Mouse (Mus musculus) liver, postnatal 0 days (tissue): ENCODE results near the gene Dsn1. TPM values are rescaled to one million over a fixed set of nuclear protein-coding genes. Genes with fewer than 3 reads are reported as not detected.

ENCODE experiments used
- ATAC-seq: fragments of 200-750 bp; cut with Nextera tagmentation; 2 replicates; pipeline ENCODE4 v1.8.0; 2017; ENCODE audit warnings: mild to moderate bottlenecking, moderate library complexity
- DNase-seq: peaks from one replicate; pipeline ENCODE4 v3.0.0-alpha.2; 2016
- H3K27ac ChIP-seq: fragments of 300-500 bp; sonication (generic); 2 replicates; pipeline ENCODE4 v1.5.1; 2014; ENCODE audit warnings: antibody characterized with exemption, moderate library complexity, mild to moderate bottlenecking, low read depth
- H3K27me3 ChIP-seq: fragments of 300-500 bp; sonication (generic); 2 replicates; pipeline ENCODE4 v1.6.1; 2014; ENCODE audit warnings: low read length, control low read depth, mixed read lengths; ENCODE audit not compliant: insufficient read depth
- H3K36me3 ChIP-seq: fragments of 300-500 bp; sonication (generic); replicated peaks from 2 replicates; pipeline ENCODE4 v1.6.1; 2014; ENCODE audit warnings: mild to moderate bottlenecking, control low read depth, low read length, moderate library complexity, mixed read lengths; ENCODE audit not compliant: insufficient read depth
- H3K4me1 ChIP-seq: fragments of 300-500 bp; sonication (generic); 2 replicates; pipeline ENCODE4 v1.6.1; 2014; ENCODE audit warnings: antibody characterized with exemption, mild to moderate bottlenecking, control low read depth; ENCODE audit not compliant: insufficient read depth
- H3K4me2 ChIP-seq: fragments of 300-500 bp; sonication (generic); 2 replicates; pipeline ENCODE4 v1.6.1; 2014; ENCODE audit warnings: low read depth, mild to moderate bottlenecking, low read length, moderate library complexity, mixed read lengths
- H3K4me3 ChIP-seq: fragments of 300-500 bp; sonication (generic); 2 replicates; pipeline ENCODE4 v1.5.1; 2014; ENCODE audit warnings: low read depth, low read length
- H3K9ac ChIP-seq: fragments of 300-500 bp; sonication (generic); replicated peaks from 2 replicates; pipeline ENCODE4 v1.6.1; 2014; ENCODE audit warnings: mild to moderate bottlenecking, moderate library complexity
- H3K9me3 ChIP-seq: fragments of 300-500 bp; sonication (generic); 2 replicates; pipeline ENCODE4 v1.6.1; 2016; ENCODE audit warnings: mild to moderate bottlenecking, control low read depth, low read length, mixed read lengths
- CTCF ChIP-seq: sonication (generic); IDR thresholded peaks from 2 replicates; pipeline ENCODE4 v1.5.1; 2016; ENCODE audit warnings: antibody characterized with exemption, low read depth
- EP300 ChIP-seq: IDR thresholded peaks from 2 replicates; pipeline ENCODE4 v1.6.1; 2016; ENCODE audit warnings: antibody characterized with exemption, low read depth, mild to moderate bottlenecking
- WGBS: fragments of 180-500 bp; shearing (Covaris S2); extraction: QIAGEN DNeasy Blood & Tissue Kit; methylation state at CpG from one replicate; pipeline ENCODE4 v1.1.7; 2014; ENCODE audit not compliant: insufficient replicate concordance; 5-methylcytosine and 5-hydroxymethylcytosine counted together
- polyA plus RNA-seq: library from polyadenylated mRNA; unstranded; fragments of >200 nt; fragmentation: Nextera tagmentation; extraction: Ambion mirVana; gene quantifications from 2 replicates; pipeline ENCODE4 v1.2.1, GENCODE M21; 2015

Dsn1 gene
- polyA plus RNA-seq, 1 experiment from 2014 or later, result 14.0 TPM

DNA sequence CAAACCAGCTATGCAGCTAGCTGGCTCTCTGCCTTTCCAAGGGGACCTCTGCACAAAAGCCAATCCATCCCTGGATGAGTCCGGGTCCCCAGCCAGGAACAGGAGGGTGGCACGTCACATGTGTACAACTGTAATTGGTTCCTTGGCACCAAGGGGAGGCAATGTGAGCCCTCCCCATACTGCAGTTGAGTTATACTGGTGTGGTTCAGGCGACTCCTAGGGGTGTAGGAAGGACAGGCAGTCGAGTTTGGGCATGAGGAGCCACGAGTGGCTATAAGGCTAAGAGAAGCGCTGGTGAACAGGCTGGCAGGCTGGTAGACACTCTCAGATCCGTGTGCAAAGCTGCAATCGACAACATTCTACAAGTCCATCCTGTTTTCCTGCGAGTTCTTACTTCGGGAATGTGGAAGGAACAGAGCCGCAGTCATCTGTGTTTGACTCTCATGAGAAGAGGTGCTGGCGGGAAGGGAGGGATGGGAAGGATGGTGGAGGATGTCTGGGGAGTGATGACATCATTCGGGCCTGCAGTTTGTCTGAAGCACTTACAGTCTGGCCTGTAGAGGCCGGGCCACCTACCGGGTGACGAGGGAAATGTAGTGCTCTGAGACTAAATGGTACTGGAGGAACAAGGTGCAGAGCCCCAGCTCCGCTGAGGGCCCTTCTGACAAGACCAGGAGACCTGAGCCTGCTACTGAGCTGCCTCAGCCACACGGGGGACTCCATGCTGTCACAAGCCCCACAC is 9.7 kb upstream of the Dsn1 start:
- Histone ChIP-seq H3K9me3 (no peaks in the 10 kb centered on the region), H3K9ac (no peak overlapping the region), H3K4me1 (peaks cover 13% of the 10 kb centered on the region), H3K36me3 (peaks cover 39% of the 10 kb centered on the region), H3K27me3 (no peaks in the 10 kb centered on the region), H3K27ac (no peak overlapping the region), H3K4me3 (no peak overlapping the region), H3K4me2 (0 out of 2 replicates have a peak overlapping the region, but pooled peaks have one; percentile 7)
- ATAC-seq, result peak; percentile 31; the same call in 1 of the 2 replicates
- WGBS, result 78% methylated on average over 18 of the region's 18 CpGs
- no peak for DNase-seq
- TF ChIP-seq EP300 (no peak), CTCF (peak; percentile 44)

DNA sequence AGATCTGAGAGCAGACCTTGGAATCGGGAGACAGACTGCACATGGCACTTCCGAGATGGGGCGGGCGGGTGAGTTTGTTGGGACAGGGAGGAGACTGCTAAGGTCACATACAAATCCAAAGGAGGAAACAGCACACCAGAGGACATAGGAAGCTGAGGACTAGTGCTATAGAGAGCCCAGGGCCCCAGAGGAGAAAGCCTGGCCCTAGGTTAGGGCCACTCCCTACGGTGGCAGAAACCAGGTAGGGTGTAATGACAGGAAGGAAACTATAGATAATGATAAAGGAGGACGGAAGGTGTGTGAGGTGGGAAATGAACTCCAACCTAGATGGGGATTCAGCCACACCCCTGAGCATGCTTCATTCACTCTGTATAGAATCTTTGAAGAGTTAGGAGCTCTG is 5.4 kb upstream of the Dsn1 start:
- WGBS, result 67% methylated on average over 6 of the region's 6 CpGs
- Histone ChIP-seq H3K4me1 (peaks cover 27% of the 10 kb centered on the region), H3K9ac (no peak overlapping the region), H3K4me2 (no peak overlapping the region), H3K27ac (no peak overlapping the region), H3K9me3 (no peaks in the 10 kb centered on the region), H3K36me3 (peaks cover 6% of the 10 kb centered on the region; the same call in 1 of the 2 replicates), H3K27me3 (no peaks in the 10 kb centered on the region), H3K4me3 (no peak overlapping the region)
- no peak for DNase-seq
- ATAC-seq, result no peak
- TF ChIP-seq CTCF (no peak), EP300 (no peak)

DNA sequence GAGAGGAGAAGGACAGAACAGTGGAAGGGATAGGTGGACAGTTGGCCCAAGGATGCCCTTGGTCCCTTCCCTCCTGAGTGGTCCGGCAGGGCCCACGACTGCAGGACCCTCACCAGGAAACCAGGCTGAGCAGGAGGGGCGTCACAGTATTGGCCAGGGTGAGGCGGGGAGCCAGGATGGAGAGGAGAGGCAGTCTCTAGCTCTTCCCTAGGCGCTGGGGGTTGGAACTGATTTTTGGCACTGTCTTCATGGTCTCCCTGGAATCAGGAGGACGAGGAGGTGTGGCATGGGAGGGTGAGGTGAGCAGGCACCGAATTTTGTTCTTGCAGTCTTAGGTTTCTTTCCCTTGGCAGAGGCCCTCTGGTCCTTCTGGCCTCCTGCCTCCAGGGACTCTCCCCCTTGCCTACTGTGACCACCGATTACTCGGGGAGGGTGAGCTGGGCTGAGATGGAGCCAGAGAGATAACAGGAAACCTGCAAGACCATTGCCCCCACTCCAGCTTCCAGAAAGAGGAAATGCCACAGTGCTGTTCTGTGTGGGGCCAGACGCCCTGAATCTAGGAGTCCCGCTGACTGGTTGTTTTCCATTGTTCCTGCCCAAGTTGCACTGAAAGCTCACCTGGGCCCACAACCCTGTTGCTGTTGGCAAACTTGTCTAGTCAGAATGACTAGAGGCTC is 3.8 kb upstream of the Dsn1 start:
- no peaks in the 10 kb centered on the region for H3K36me3 ChIP-seq
- DNase-seq (no peak), ATAC-seq (no peak)
- H3K4me2 ChIP-seq, result peak overlapping the region; percentile 13; the same call in 1 of the 2 replicates
- 37% methylated on average over 11 of the region's 11 CpGs for WGBS
- no peak overlapping the region for H3K27ac ChIP-seq
- TF ChIP-seq EP300 (no peak), CTCF (no peak)
- no peak overlapping the region for H3K9ac ChIP-seq
- no peak overlapping the region for H3K4me3 ChIP-seq
- peaks cover 31% of the 10 kb centered on the region for H3K4me1 ChIP-seq
- no peaks in the 10 kb centered on the region for H3K27me3 ChIP-seq
- no peaks in the 10 kb centered on the region for H3K9me3 ChIP-seq

DNA sequence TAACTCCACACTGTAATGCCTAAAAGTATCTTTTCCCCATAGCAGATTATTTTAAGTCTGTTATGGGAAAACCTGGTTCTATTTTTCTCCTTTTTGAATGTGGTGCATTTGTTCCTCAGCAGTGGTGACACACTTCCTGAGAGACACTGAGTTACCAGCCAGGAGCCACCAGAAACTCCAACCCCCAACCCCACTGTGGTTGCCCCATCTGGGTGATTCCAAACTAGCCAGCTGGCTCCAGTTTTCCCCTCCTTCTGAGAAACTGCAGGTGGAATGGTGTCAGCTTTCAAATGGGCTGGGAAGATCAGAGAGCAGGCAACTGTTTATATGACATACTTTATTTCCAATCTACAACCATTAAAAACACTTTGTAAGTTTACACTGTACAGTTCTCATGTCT is 3.2 kb upstream of the Dsn1 start:
- no peaks in the 10 kb centered on the region for H3K27me3 ChIP-seq
- peaks cover 27% of the 10 kb centered on the region for H3K4me1 ChIP-seq
- H3K4me2 ChIP-seq, result no peak overlapping the region
- no peak for TF ChIP-seq CTCF
- TF ChIP-seq EP300, result no peak
- H3K27ac ChIP-seq, result no peak overlapping the region
- no peaks in the 10 kb centered on the region for H3K9me3 ChIP-seq
- no peak for ATAC-seq
- no peak overlapping the region for H3K4me3 ChIP-seq
- DNase-seq, result no peak
- peaks cover 2% of the 10 kb centered on the region; the same call in 1 of the 2 replicates for H3K36me3 ChIP-seq
- no peak overlapping the region for H3K9ac ChIP-seq

DNA sequence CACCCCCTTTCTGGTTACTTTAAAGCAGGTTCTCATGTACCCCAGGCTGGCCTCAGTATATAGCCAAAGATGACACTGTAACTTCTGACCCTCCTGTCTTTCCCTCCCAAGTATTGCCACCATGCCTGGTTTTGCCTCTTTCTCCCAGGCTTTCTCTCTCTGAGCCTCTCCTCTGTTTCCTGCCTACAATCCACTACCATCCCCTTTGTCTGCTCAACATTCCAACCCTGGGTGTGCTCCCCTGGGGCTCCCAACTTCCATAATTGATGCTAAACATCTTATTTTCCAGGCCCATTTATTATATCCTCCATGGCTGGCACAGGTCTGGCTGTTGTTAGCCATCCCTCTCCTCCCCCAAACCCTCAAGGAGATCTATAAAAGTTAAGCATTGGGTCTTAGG is 1.6 kb upstream of the Dsn1 start:
- H3K9me3 ChIP-seq, result no peaks in the 10 kb centered on the region
- H3K4me1 ChIP-seq, result peaks cover 26% of the 10 kb centered on the region

DNA sequence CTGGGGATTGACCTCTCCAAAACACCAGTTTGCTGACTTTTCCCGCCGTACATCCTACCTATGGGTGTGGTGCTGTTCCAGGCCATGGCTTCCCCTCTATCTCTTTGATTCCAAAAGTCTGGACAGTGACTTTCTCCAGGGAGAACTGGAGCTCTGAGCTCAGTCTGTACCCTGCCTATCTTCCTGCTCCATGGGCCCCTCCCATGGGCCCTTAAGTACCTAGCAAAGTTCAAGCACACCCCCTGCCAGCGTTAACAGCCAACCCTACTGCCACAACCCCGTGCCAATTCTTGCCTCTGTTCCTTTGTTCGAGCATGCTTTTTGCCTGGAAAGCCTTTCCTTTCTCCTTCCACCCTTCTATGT is 261 bp upstream of the Dsn1 start:
- H3K4me3 ChIP-seq, result peak overlapping the region; percentile 88
- peaks cover 20% of the 10 kb centered on the region for H3K36me3 ChIP-seq
- H3K4me1 ChIP-seq, result peaks cover 26% of the 10 kb centered on the region
- peak overlapping the region; percentile 99 for H3K4me2 ChIP-seq
- H3K27ac ChIP-seq, result peak overlapping the region; percentile 93
- no peaks in the 10 kb centered on the region for H3K27me3 ChIP-seq
- 30% methylated on average over 5 of the region's 5 CpGs for WGBS
- no peaks in the 10 kb centered on the region for H3K9me3 ChIP-seq
- peak overlapping the region; percentile 96 for H3K9ac ChIP-seq
- no peak; the same call in 1 of the 2 replicates for ATAC-seq
- TF ChIP-seq EP300, result no peak
- TF ChIP-seq CTCF, result no peak
- no peak for DNase-seq

More for the DNA sequence above, 1.6 kb upstream of the Dsn1 start:
- no peak overlapping the region for H3K9ac ChIP-seq
- no peak for ATAC-seq
- DNase-seq, result no peak
- no peak overlapping the region for H3K4me3 ChIP-seq
- no peak overlapping the region for H3K27ac ChIP-seq
- TF ChIP-seq CTCF (no peak), EP300 (no peak)
- H3K36me3 ChIP-seq, result peaks cover 13% of the 10 kb centered on the region
- H3K4me2 ChIP-seq, result no peak overlapping the region
- H3K27me3 ChIP-seq, result no peaks in the 10 kb centered on the region
